Mouse (Mus musculus) kidney, postnatal 36 days (tissue): Measurements from ENCODE around the gene Mfsd5.

Experiments
- DNase-seq, 2 experiments: peaks; one replicate each; pipeline ENCODE4 v3.0.0; 2021 to 2022; ENCODE audit warnings: mixed read lengths in 2 of 2

Gene Mfsd5

GRCm38 (mm10) chr15:102279092-102279782, at the start of gene Mfsd5:
Mfsd5 (plus strand) TSS chr15:102279454.
- peak; percentile 87 to 95 for DNase-seq

GRCm38 (mm10) chr15:102230408-102231321, 48.6 kb upstream of the Mfsd5 start:
- DNase-seq = no peak

- no peak for DNase-seq
Measured at GRCm38 (mm10) chr15:102231748-102232147, 47.5 kb upstream of the Mfsd5 start, which contains the start of gene Itgb7. Itgb7 (minus strand) TSS chr15:102231944.

GRCm38 (mm10) chr15:102232764-102233163, 46.5 kb upstream of the Mfsd5 start:
- no peak for DNase-seq

GRCm38 (mm10) chr15:102233896-102234295, 45.4 kb upstream of the Mfsd5 start:
- DNase-seq = peak in 1 of 2 experiments; percentile 45

- peak; percentile 70 to 71 for DNase-seq
Measured at GRCm38 (mm10) chr15:102235371-102236027, 43.8 kb upstream of the Mfsd5 start.

- DNase-seq = no peak
Measured at GRCm38 (mm10) chr15:102238543-102239259, 40.6 kb upstream of the Mfsd5 start.

GRCm38 (mm10) chr15:102239260-102239590, 40.0 kb upstream of the Mfsd5 start:
- DNase-seq = peak; percentile 86 to 94

- DNase-seq = no peak
Measured at GRCm38 (mm10) chr15:102239851-102240250, 39.4 kb upstream of the Mfsd5 start.

GRCm38 (mm10) chr15:102240607-102241006, 38.6 kb upstream of the Mfsd5 start:
- peak; percentile 80 to 81 for DNase-seq

- no peak for DNase-seq
Measured at GRCm38 (mm10) chr15:102242404-102243228, 36.6 kb upstream of the Mfsd5 start.

- peak in 1 of 2 experiments; percentile 63 for DNase-seq
Measured at GRCm38 (mm10) chr15:102243229-102244190, 35.7 kb upstream of the Mfsd5 start.

GRCm38 (mm10) chr15:102244306-102245191, 34.7 kb upstream of the Mfsd5 start:
- DNase-seq = peak in 1 of 2 experiments; percentile 72

GRCm38 (mm10) chr15:102245461-102245881, 33.8 kb upstream of the Mfsd5 start:
- no peak for DNase-seq

GRCm38 (mm10) chr15:102245891-102246741, 33.1 kb upstream of the Mfsd5 start:
- peak; percentile 81 to 87 for DNase-seq

GRCm38 (mm10) chr15:102246866-102247251, 32.4 kb upstream of the Mfsd5 start:
- DNase-seq = peak; percentile 99

- DNase-seq = peak; percentile 73 to 87
Measured at GRCm38 (mm10) chr15:102247252-102248130, 31.8 kb upstream of the Mfsd5 start.
